21 mouse cellular contexts compared by ENCODE assay signal in genomic region chr10:35235260-35235659, GRCm38 (mm10).
"Had no signal": no experiment of that assay in that cellular context is flagged by ENCODE, and none has a peak within 500 bp of the region (broad histone marks: within the 10 kb centered on the region; RNA-seq: fewer than 3 reads in every experiment).

No protein-coding gene starts in this region.

- ATAC-seq: hindbrain, postnatal 0 days; intestine, embryonic 16.5 days; liver, embryonic 12.5 days had no signal

- DNase-seq: gastrocnemius, postnatal 14 days; heart, adult 11 months; heart, adult 2 months; heart, postnatal 14 days; heart, postnatal 36 days; kidney, adult 18-20 months; layer of hippocampus, adult 9-11 months; layer of hippocampus, postnatal 36 days; left cerebral cortex, postnatal 4 days; lung, adult 18-20 months had no signal

- H3K27ac ChIP-seq: heart, adult 2 months; heart, embryonic 13.5 days; heart, embryonic 15.5 days; hindbrain, embryonic 13.5 days; hindbrain, embryonic 15.5 days; hindbrain, postnatal 0 days; limb, embryonic 13.5 days; limb, embryonic 15.5 days; liver, embryonic 12.5 days; liver, embryonic 14.5 days had no signal

- H3K9ac ChIP-seq: heart, embryonic 13.5 days; heart, embryonic 15.5 days; hindbrain, embryonic 13.5 days; hindbrain, embryonic 15.5 days; limb, embryonic 13.5 days; limb, embryonic 15.5 days; liver, embryonic 12.5 days; liver, embryonic 14.5 days had no signal

- H3K9me3 ChIP-seq: heart, embryonic 13.5 days; heart, embryonic 15.5 days; hindbrain, embryonic 13.5 days; hindbrain, embryonic 15.5 days; limb, embryonic 13.5 days; limb, embryonic 15.5 days; liver, embryonic 12.5 days had no signal

- H3K4me1 ChIP-seq: heart, embryonic 13.5 days; heart, embryonic 15.5 days; hindbrain, embryonic 13.5 days; hindbrain, embryonic 15.5 days; limb, embryonic 13.5 days; limb, embryonic 15.5 days; liver, embryonic 12.5 days had no signal

- H3K4me3 ChIP-seq: heart, adult 2 months; heart, embryonic 13.5 days; heart, embryonic 15.5 days; hindbrain, embryonic 13.5 days; hindbrain, embryonic 15.5 days; limb, embryonic 13.5 days; limb, embryonic 15.5 days; liver, embryonic 12.5 days had no signal

- H3K27me3 ChIP-seq: heart, embryonic 13.5 days; heart, embryonic 15.5 days; hindbrain, embryonic 13.5 days; hindbrain, embryonic 15.5 days; limb, embryonic 13.5 days; limb, embryonic 15.5 days; liver, embryonic 12.5 days had no signal

- H3K4me2 ChIP-seq: heart, embryonic 11.5 days; heart, embryonic 13.5 days; heart, embryonic 15.5 days; hindbrain, embryonic 13.5 days; hindbrain, embryonic 15.5 days; limb, embryonic 13.5 days; limb, embryonic 15.5 days; liver, embryonic 12.5 days had no signal

- H3K36me3 ChIP-seq: heart, embryonic 13.5 days; heart, embryonic 15.5 days; hindbrain, embryonic 13.5 days; hindbrain, embryonic 15.5 days; limb, embryonic 13.5 days; limb, embryonic 15.5 days; liver, embryonic 12.5 days had no signal
